Mouse (Mus musculus): ENCODE data around the gene Abhd17c.

DNA sequence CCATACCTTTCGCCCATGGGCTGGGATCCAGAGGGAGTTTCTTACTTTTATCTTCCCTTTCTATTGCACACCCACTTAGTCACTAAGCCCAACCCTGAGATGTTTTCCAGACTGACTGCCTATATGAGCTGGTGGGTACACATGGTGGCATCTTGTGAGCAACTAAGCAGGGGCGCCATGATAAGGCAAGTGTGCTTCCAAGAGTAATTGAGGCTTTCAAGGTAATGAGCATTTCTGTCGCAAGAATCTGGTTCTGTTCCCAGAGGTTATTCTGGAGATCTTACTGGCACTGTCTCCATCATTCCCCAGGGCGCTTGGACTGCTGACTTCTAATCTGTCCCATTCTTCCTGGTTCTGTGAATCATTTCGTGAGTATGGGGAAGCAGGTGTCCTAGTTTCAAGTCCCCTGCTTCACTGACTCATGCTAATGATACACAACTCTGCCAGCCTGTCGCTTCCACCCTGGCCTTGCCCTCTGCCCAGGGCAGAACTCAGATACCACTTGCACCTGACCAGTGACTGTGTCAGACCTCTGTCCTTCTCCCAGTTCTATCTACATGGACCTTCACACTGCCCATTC is 34.1 kb downstream of the Abhd17c start:
- TF ChIP-seq CTCF (IDR thresholded peaks at IDR 0.05; ENCODE audit: insufficient read depth, low read length) (no peak), POLR2A (IDR thresholded peaks at IDR 0.05; ENCODE audit: borderline replicate concordance, extremely low read depth, low read depth, low read length) (no peak)

Data from lung, adult 2 months (tissue).